Mouse (Mus musculus) myocyte (in vitro differentiated cells): ENCODE data around the gene Tmub2. TPM values are rescaled to one million over a fixed set of nuclear protein-coding genes. Genes with fewer than 3 reads are reported as not detected.
A peak's percentile ranks its signal among the peaks of the same experiment; 100 is the strongest.
"Not testable (repeated sequence)": the region's sequence is repeated elsewhere in the genome, so short reads cannot be mapped to it uniquely, and the experiment has no call there.

Experiments
- H3K27me3 ChIP-seq: one replicate; pipeline ENCODE4 v1.6.1; 2011; ENCODE audit not compliant: control insufficient read depth, insufficient read depth, insufficient read length
- H3K36me3 ChIP-seq: one replicate; pipeline ENCODE4 v1.6.1; 2011; ENCODE audit not compliant: control insufficient read depth, insufficient read depth
- H3K4me2 ChIP-seq: one replicate; pipeline ENCODE4 v1.6.1; 2011; ENCODE audit warnings: low read depth, control low read depth
- H3K4me3 ChIP-seq: one replicate; pipeline ENCODE4 v1.5.1; 2011; ENCODE audit warnings: mild to moderate bottlenecking, control low read depth, moderate library complexity
- H3K79me2 ChIP-seq: one replicate; pipeline ENCODE4 v1.6.1; 2011; ENCODE audit not compliant: control insufficient read depth, insufficient read depth
- H3ac ChIP-seq: one replicate; pipeline ENCODE4 v1.6.1; 2011; ENCODE audit not compliant: control insufficient read depth, insufficient read length
- CEBPB ChIP-seq: IDR thresholded peaks from 2 replicates; pipeline ENCODE4 v1.6.1; 2011; ENCODE audit warnings: mild to moderate bottlenecking, moderate library complexity; ENCODE audit not compliant: poor library complexity, insufficient read depth, severe bottlenecking
- E2F4 ChIP-seq: IDR thresholded peaks from one replicate; pipeline ENCODE4 v1.6.1; 2011; ENCODE audit warnings: mild to moderate bottlenecking, control low read depth, moderate library complexity; ENCODE audit not compliant: insufficient read depth
- MAX ChIP-seq: IDR thresholded peaks from one replicate; pipeline ENCODE4 v1.6.1; 2011; ENCODE audit warnings: low read depth, mild to moderate bottlenecking, control low read depth
- MYOD1 ChIP-seq, 3 experiments: IDR thresholded peaks; one replicate each; pipeline ENCODE4 v1.6.1; 2011; ENCODE audit warnings: control low read depth in 2 of 3, low read depth in 2 of 3, mild to moderate bottlenecking in 2 of 3, moderate library complexity in 1 of 3; ENCODE audit not compliant: insufficient read length in 2 of 3, control insufficient read depth in 1 of 3
- MYOG ChIP-seq, 3 experiments: IDR thresholded peaks; one replicate each; pipeline ENCODE4 v1.6.1; 2011; ENCODE audit warnings: control low read depth in 2 of 3, low read depth in 2 of 3, mild to moderate bottlenecking in 2 of 3; ENCODE audit not compliant: insufficient read length in 2 of 3, control insufficient read depth in 1 of 3, insufficient read depth in 1 of 3
- POLR2A ChIP-seq: IDR thresholded peaks from one replicate; pipeline ENCODE4 v1.6.1; 2011; ENCODE audit warnings: low read depth, mild to moderate bottlenecking, control low read depth, moderate library complexity; ENCODE audit not compliant: insufficient read length
- POLR2AphosphoS2 ChIP-seq: IDR thresholded peaks from one replicate; pipeline ENCODE4 v1.6.1; 2011; ENCODE audit warnings: low read depth, control low read depth; ENCODE audit not compliant: insufficient read length
- REST ChIP-seq: IDR thresholded peaks from one replicate; pipeline ENCODE4 v1.6.1; 2011; ENCODE audit warnings: mild to moderate bottlenecking, control low read depth, moderate library complexity; ENCODE audit not compliant: insufficient read depth, insufficient read length
- SRF ChIP-seq: IDR thresholded peaks from one replicate; pipeline ENCODE4 v1.6.1; 2011; ENCODE audit warnings: low read depth; ENCODE audit not compliant: control insufficient read depth, insufficient read length
- TCF12 ChIP-seq: IDR thresholded peaks from one replicate; pipeline ENCODE4 v1.6.1; 2011; ENCODE audit warnings: mild to moderate bottlenecking, control low read depth; ENCODE audit not compliant: poor library complexity, insufficient read depth, severe bottlenecking
- TCF3 ChIP-seq: IDR thresholded peaks from one replicate; pipeline ENCODE4 v1.6.1; 2011; ENCODE audit warnings: low read depth, control low read depth; ENCODE audit not compliant: insufficient read length
- USF1 ChIP-seq: IDR thresholded peaks from one replicate; pipeline ENCODE4 v1.6.1; 2011; ENCODE audit warnings: low read depth, mild to moderate bottlenecking, control low read depth, moderate library complexity
- polyA plus RNA-seq: library from polyadenylated mRNA; unstranded; fragments of >200 nt; fragmentation: generic; extraction: Trizol; gene quantifications from one replicate; pipeline ENCODE4 v1.2.1, GENCODE M21; 2012; ENCODE audit warnings: missing spikeins

The Tmub2 gene
- polyA plus RNA-seq, 1 experiment, result 39.5 TPM

- peak in 1 of 3 experiments; percentile 52 for TF ChIP-seq MYOD1 (IDR thresholded peaks at IDR 0.05; ENCODE audit: control insufficient read depth in 1 of 3, insufficient read length in 2 of 3, low read depth in 2 of 3)
- TF ChIP-seq MYOG (IDR thresholded peaks at IDR 0.05; ENCODE audit: control insufficient read depth in 1 of 3, insufficient read depth in 1 of 3, insufficient read length in 2 of 3, low read depth in 2 of 3), result peak in 2 of 3 experiments; percentile 75 to 76
- no peak for TF ChIP-seq SRF
- H3K36me3 ChIP-seq, result no peaks in the 10 kb centered on the region
- H3K79me2 ChIP-seq, result no peaks in the 10 kb centered on the region
- no peak within 1 kb of the TSS for H3K4me3 ChIP-seq
- H3K27me3 ChIP-seq, result no peaks in the 10 kb centered on the region
- H3ac ChIP-seq, result no peak within 1 kb of the TSS
- peak within 1 kb of the TSS; percentile 42 for H3K4me2 ChIP-seq
Measured at GRCm38 (mm10) chr11:102268520-102269244, 16.0 kb upstream of the Tmub2 start, which contains the start of gene Asb16. Gene Asb16, plus strand, starts transcription at chr11:102268743.

GRCm38 (mm10) chr11:102276411-102276915 is 8.3 kb upstream of the Tmub2 start:
- Histone ChIP-seq H3K4me3 (no peak overlapping the region), H3K79me2 (no peaks in the 10 kb centered on the region)
- TF ChIP-seq CEBPB, result no peak
- TF ChIP-seq MYOD1 (IDR thresholded peaks at IDR 0.05; ENCODE audit: control insufficient read depth in 1 of 3, insufficient read length in 2 of 3, low read depth in 2 of 3), result no peak
- TF ChIP-seq POLR2AphosphoS2, result no peak
- no peak for TF ChIP-seq USF1
- no peak for TF ChIP-seq TCF3

GRCm38 (mm10) chr11:102277754-102278153 is 7.0 kb upstream of the Tmub2 start:
- no peak overlapping the region for H3K4me2 ChIP-seq
- H3K27me3 ChIP-seq, result peaks cover 6% of the 10 kb centered on the region
- no peak overlapping the region for H3ac ChIP-seq
- H3K4me3 ChIP-seq, result no peak overlapping the region
- H3K36me3 ChIP-seq, result no peaks in the 10 kb centered on the region
- H3K79me2 ChIP-seq, result no peaks in the 10 kb centered on the region
- TF ChIP-seq MYOD1 (IDR thresholded peaks at IDR 0.05; ENCODE audit: control insufficient read depth in 1 of 3, insufficient read length in 2 of 3, low read depth in 2 of 3), result peak in 1 of 3 experiments; percentile 22
- peak in 2 of 3 experiments; percentile 34 to 54 for TF ChIP-seq MYOG (IDR thresholded peaks at IDR 0.05; ENCODE audit: control insufficient read depth in 1 of 3, insufficient read depth in 1 of 3, insufficient read length in 2 of 3, low read depth in 2 of 3)
- no peak for TF ChIP-seq USF1

More at GRCm38 (mm10) chr11:102276411-102276915, 8.3 kb upstream of the Tmub2 start:
- no peak overlapping the region for H3K4me2 ChIP-seq
- H3ac ChIP-seq, result no peak overlapping the region
- H3K36me3 ChIP-seq, result no peaks in the 10 kb centered on the region
- peaks cover 6% of the 10 kb centered on the region for H3K27me3 ChIP-seq

- TF ChIP-seq SRF (no peak), MAX (no peak), TCF3 (no peak), POLR2AphosphoS2 (no peak), CEBPB (no peak), MYOG (IDR thresholded peaks at IDR 0.05; ENCODE audit: control insufficient read depth in 1 of 3, insufficient read depth in 1 of 3, insufficient read length in 2 of 3, low read depth in 2 of 3) (no peak), POLR2A (no peak), MYOD1 (IDR thresholded peaks at IDR 0.05; ENCODE audit: control insufficient read depth in 1 of 3, insufficient read length in 2 of 3, low read depth in 2 of 3) (no peak), USF1 (no peak), TCF12 (no peak)
- H3K4me3 ChIP-seq, result no peak overlapping the region
Measured at GRCm38 (mm10) chr11:102279595-102279994, 5.1 kb upstream of the Tmub2 start.

GRCm38 (mm10) chr11:102280267-102280666 is 4.5 kb upstream of the Tmub2 start:
- H3K36me3 ChIP-seq, H3K79me2 ChIP-seq, H3K4me3 ChIP-seq, H3K4me2 ChIP-seq, H3ac ChIP-seq, H3K27me3 ChIP-seq: not testable (repeated sequence)

More at GRCm38 (mm10) chr11:102279595-102279994, 5.1 kb upstream of the Tmub2 start:
- H3K27me3 ChIP-seq, result peaks cover 6% of the 10 kb centered on the region
- H3K4me2 ChIP-seq, result no peak overlapping the region
- H3ac ChIP-seq, result no peak overlapping the region
- no peaks in the 10 kb centered on the region for H3K79me2 ChIP-seq
- no peaks in the 10 kb centered on the region for H3K36me3 ChIP-seq

GRCm38 (mm10) chr11:102283922-102284321 is 809 bp upstream of the Tmub2 start:
- Histone ChIP-seq H3K27me3 (no peaks in the 10 kb centered on the region), H3K79me2 (peaks cover 14% of the 10 kb centered on the region), H3ac (no peak overlapping the region), H3K36me3 (no peaks in the 10 kb centered on the region), H3K4me2 (peak overlapping the region; percentile 81), H3K4me3 (peak overlapping the region; percentile 80)
- no peak for TF ChIP-seq E2F4
- no peak for TF ChIP-seq CEBPB
- no peak for TF ChIP-seq POLR2AphosphoS2
- TF ChIP-seq REST, result no peak
- no peak for TF ChIP-seq USF1
- TF ChIP-seq SRF, result no peak
